Mouse (Mus musculus): ENCODE results near the gene Ltbr. TPM values are rescaled to one million over a fixed set of nuclear protein-coding genes. Genes with fewer than 3 reads are reported as not detected.
"Not testable (repeated sequence)": the region's sequence is repeated elsewhere in the genome, so short reads cannot be mapped to it uniquely, and the experiment has no call there.

Gene Ltbr
- polyA plus RNA-seq, 1 experiment from 2014 or later: 10.4 TPM

DNA sequence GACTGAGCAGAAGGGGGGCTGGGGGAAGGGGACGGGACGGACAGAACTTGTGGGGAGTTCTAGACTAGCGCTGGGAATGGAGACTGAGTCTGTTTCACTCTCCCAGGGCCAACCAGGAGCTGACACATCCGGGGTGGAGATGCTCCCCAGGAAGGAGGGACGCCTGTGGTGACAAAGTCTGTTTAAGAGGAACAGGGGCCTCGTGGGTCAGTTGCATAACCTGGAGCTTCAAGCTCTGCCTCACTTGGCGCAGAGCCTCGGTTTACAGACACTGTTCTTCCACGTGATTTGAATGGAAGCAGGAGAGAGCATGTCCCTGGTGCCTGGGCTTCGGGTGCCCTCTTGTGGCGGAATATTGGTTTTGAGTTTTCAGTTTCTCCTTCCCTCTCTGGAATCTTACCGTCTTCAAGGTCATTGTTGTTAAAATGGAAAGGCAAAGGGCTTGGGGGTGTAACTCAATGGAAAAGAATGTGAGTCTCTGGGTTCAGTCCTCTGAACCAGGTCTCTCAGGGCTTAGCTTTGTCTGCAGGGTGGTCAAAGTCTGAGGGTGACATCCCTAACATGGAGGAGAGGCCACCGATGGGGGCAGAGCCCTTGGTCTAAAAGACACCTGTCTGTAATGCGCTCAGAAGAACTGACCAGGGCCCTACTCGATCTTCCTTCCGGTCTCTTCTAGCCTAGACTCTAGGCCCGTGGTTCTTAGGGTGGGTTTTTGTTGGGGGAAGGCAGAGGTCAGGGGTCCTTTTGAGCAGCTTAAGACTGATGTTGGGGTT lies 42.0 kb downstream of the Ltbr start:
- Histone ChIP-seq H3K4me2 (ENCODE audit: low read length) (peak overlapping the region; percentile 49), H3K9me3 (ENCODE audit: control insufficient read depth, low read length) (no peaks in the 10 kb centered on the region), H3K9ac (replicated peaks; ENCODE audit: low read depth, low read length) (peak overlapping the region; percentile 25; the same call in 1 of the 2 replicates), H3K4me1 (replicated peaks; ENCODE audit: control insufficient read depth, insufficient read depth, low read length) (no peaks in the 10 kb centered on the region), H3K36me3 (ENCODE audit: control insufficient read depth, insufficient read depth) (no peaks in the 10 kb centered on the region), H3K27ac (ENCODE audit: low read length) (no peak overlapping the region), H3K27me3 (replicated peaks; ENCODE audit: control insufficient read depth, insufficient read depth, low read length) (no peaks in the 10 kb centered on the region), H3K4me3 (replicated peaks; ENCODE audit: low read length) (0 out of 2 replicates have a peak overlapping the region, but pooled peaks have one; percentile 7)
- 22% methylated on average over 17 of the region's 17 CpGs for WGBS
- peak; percentile 94 for ATAC-seq

DNA sequence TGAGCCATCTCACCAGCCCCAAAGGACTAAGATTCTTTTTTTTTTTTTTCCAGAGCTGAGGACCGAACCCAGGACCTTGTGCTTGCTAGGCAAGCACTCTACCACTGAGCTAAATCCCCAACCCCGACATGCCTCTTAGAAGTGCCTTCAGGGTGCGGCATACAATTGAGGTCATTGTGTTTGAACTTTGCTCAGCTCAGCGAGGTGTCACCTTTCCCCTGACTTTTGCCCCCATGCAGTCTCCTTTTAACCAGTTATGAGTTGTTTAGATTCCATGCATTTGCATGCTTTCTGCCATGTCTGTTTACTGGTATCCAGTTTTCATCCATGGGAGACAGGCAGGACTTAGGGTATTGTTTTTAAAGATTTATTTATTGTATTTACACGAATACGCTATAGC lies 44.9 kb downstream of the Ltbr start:
- H3K4me3 ChIP-seq (replicated peaks; ENCODE audit: low read length): no peak overlapping the region
- H3K27ac ChIP-seq (ENCODE audit: low read length): no peak overlapping the region
- no peaks in the 10 kb centered on the region for H3K27me3 ChIP-seq (replicated peaks; ENCODE audit: control insufficient read depth, insufficient read depth, low read length)
- 58% methylated on average over 6 of the region's 6 CpGs for WGBS
- no peak for ATAC-seq
- no peak overlapping the region for H3K4me2 ChIP-seq (ENCODE audit: low read length)
- H3K4me1 ChIP-seq (replicated peaks; ENCODE audit: control insufficient read depth, insufficient read depth, low read length): no peaks in the 10 kb centered on the region
- no peaks in the 10 kb centered on the region for H3K9me3 ChIP-seq (ENCODE audit: control insufficient read depth, low read length)
- H3K36me3 ChIP-seq (ENCODE audit: control insufficient read depth, insufficient read depth): no peaks in the 10 kb centered on the region
- no peak overlapping the region for H3K9ac ChIP-seq (replicated peaks; ENCODE audit: low read depth, low read length)

DNA sequence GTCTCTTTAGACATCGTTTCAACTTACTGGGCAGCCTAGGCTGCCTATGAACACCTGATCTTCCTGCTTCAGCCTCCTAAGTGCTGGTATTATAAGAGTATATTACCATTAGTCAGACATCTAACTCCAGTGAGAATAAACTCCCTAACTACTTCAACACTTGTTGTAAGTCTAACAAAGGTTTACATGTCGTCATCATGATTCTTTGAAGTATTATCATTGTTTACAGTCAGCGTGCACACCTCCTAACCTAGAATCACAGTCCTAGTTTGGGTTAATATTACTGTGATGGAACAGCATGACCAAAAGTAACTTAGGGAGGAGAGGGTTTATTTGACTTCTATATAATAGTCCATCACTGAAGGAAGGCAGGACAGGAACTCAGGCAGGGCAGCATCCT lies 46.2 kb downstream of the Ltbr start:
- H3K9me3 ChIP-seq (ENCODE audit: control insufficient read depth, low read length): no peaks in the 10 kb centered on the region
- WGBS: 92% methylated on average over 3 of the region's 3 CpGs
- no peaks in the 10 kb centered on the region for H3K4me1 ChIP-seq (replicated peaks; ENCODE audit: control insufficient read depth, insufficient read depth, low read length)
- H3K4me3 ChIP-seq (replicated peaks; ENCODE audit: low read length): no peak overlapping the region
- H3K9ac ChIP-seq (replicated peaks; ENCODE audit: low read depth, low read length): no peak overlapping the region
- no peak overlapping the region for H3K27ac ChIP-seq (ENCODE audit: low read length)
- no peak overlapping the region for H3K4me2 ChIP-seq (ENCODE audit: low read length)
- H3K36me3 ChIP-seq (ENCODE audit: control insufficient read depth, insufficient read depth): no peaks in the 10 kb centered on the region
- H3K27me3 ChIP-seq (replicated peaks; ENCODE audit: control insufficient read depth, insufficient read depth, low read length): no peaks in the 10 kb centered on the region
- no peak for ATAC-seq

DNA sequence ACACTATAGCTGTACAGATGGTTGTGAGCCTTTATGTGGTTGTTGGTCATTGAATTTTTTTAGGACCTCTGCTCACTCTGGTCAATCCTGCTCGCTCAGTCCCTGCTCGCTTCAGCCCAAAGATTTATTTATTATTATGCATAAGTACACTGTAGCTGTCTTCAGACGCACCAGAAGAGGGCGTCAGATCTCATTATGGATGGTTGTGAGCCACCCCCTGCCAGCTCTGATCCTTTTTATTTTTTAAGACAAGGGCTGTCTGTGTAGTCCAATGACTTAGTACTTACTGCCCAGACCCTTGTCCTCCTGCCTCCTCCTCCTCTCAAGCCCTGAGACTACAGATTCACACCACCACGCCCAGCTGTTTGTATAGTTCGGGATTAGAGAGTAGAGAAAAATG lies 47.1 kb downstream of the Ltbr start:
- H3K4me1 ChIP-seq (replicated peaks; ENCODE audit: control insufficient read depth, insufficient read depth, low read length); H3K9ac ChIP-seq (replicated peaks; ENCODE audit: low read depth, low read length); H3K27ac ChIP-seq (ENCODE audit: low read length); ATAC-seq; H3K36me3 ChIP-seq (ENCODE audit: control insufficient read depth, insufficient read depth); H3K9me3 ChIP-seq (ENCODE audit: control insufficient read depth, low read length); H3K4me3 ChIP-seq (replicated peaks; ENCODE audit: low read length); H3K27me3 ChIP-seq (replicated peaks; ENCODE audit: control insufficient read depth, insufficient read depth, low read length); H3K4me2 ChIP-seq (ENCODE audit: low read length): not testable (repeated sequence)
- WGBS: 54% methylated on average over 6 of the region's 6 CpGs

DNA sequence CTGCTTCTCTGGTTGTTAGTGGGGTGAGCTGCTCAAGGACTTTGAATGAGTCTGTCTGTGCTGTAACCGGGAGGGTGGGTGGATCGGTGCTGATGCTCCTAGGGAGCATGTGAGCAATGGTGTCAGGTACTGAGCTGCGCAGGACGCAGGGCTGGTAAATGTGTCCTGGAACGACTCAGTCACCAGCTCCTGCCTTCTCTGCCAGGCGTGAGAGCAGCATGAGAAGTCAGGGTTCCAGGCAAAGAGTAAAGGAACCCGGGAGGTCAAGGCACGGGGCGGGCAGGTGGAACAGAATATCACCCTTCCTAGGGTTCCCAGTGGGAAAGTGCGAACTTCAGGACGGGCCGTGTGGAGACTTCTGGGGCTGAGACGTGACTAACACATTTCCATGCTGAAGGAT lies 47.6 kb downstream of the Ltbr start:
- whole genome bisulfite sequencing: 80% methylated on average over 13 of the region's 13 CpGs
- Histone ChIP-seq H3K4me2 (ENCODE audit: low read length) (no peak overlapping the region), H3K4me1 (replicated peaks; ENCODE audit: control insufficient read depth, insufficient read depth, low read length) (no peaks in the 10 kb centered on the region), H3K9ac (replicated peaks; ENCODE audit: low read depth, low read length) (no peak overlapping the region), H3K36me3 (ENCODE audit: control insufficient read depth, insufficient read depth) (no peaks in the 10 kb centered on the region), H3K27me3 (replicated peaks; ENCODE audit: control insufficient read depth, insufficient read depth, low read length) (no peaks in the 10 kb centered on the region), H3K27ac (ENCODE audit: low read length) (no peak overlapping the region), H3K9me3 (ENCODE audit: control insufficient read depth, low read length) (no peaks in the 10 kb centered on the region), H3K4me3 (replicated peaks; ENCODE audit: low read length) (no peak overlapping the region)
- no peak for ATAC-seq

DNA sequence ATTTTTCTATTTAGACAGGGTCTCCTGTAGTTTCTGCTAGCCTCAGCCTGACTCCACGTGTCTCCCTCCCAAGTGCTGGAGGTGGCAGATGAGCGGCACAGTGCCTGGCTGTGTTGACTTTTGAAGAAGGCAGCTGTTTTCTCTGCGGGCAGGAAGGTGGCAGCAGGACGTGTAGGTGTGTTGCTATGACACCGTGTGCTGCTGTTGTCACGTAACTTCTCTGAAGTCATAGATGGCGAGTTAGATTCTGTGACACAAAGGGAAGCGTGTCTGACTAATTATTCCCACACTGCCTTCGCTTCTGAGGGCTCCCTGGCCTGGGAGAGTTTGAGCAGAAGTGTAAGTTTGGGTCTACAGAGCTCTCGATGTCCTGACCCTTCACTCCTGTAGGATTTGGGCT lies 48.4 kb downstream of the Ltbr start:
- Histone ChIP-seq H3K36me3 (ENCODE audit: control insufficient read depth, insufficient read depth) (no peaks in the 10 kb centered on the region), H3K27me3 (replicated peaks; ENCODE audit: control insufficient read depth, insufficient read depth, low read length) (no peaks in the 10 kb centered on the region), H3K9ac (replicated peaks; ENCODE audit: low read depth, low read length) (no peak overlapping the region), H3K4me3 (replicated peaks; ENCODE audit: low read length) (no peak overlapping the region), H3K27ac (ENCODE audit: low read length) (no peak overlapping the region), H3K4me1 (replicated peaks; ENCODE audit: control insufficient read depth, insufficient read depth, low read length) (no peaks in the 10 kb centered on the region), H3K4me2 (ENCODE audit: low read length) (no peak overlapping the region), H3K9me3 (ENCODE audit: control insufficient read depth, low read length) (no peaks in the 10 kb centered on the region)
- ATAC-seq: no peak
- 63% methylated on average over 10 of the region's 10 CpGs for WGBS

DNA sequence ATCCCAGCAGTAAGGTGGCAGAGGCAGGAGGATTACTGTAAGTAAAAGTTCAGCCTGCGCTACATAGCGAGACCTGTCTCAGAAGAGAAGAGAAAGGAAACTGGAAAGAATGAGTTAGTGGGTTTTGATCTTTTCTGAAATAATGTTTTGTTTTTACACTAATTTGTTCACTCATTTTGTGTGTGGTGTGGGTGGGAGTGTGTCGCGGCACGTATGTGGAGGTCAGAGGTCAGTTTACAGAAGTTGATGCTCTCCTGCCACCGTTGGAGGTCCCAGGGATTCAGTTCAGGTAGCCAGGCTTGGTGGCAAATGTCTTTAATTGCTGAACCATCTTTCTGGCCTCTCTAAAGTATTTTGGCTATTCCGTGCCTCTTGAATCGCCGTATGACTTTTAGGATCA lies 49.5 kb downstream of the Ltbr start:
- Histone ChIP-seq H3K27ac (ENCODE audit: low read length) (no peak overlapping the region), H3K9ac (replicated peaks; ENCODE audit: low read depth, low read length) (no peak overlapping the region), H3K4me2 (ENCODE audit: low read length) (no peak overlapping the region), H3K27me3 (replicated peaks; ENCODE audit: control insufficient read depth, insufficient read depth, low read length) (no peaks in the 10 kb centered on the region), H3K9me3 (ENCODE audit: control insufficient read depth, low read length) (no peaks in the 10 kb centered on the region), H3K36me3 (ENCODE audit: control insufficient read depth, insufficient read depth) (no peaks in the 10 kb centered on the region), H3K4me3 (replicated peaks; ENCODE audit: low read length) (no peak overlapping the region), H3K4me1 (replicated peaks; ENCODE audit: control insufficient read depth, insufficient read depth, low read length) (no peaks in the 10 kb centered on the region)
- 94% methylated on average over 9 of the region's 9 CpGs for WGBS
- no peak for ATAC-seq

DNA sequence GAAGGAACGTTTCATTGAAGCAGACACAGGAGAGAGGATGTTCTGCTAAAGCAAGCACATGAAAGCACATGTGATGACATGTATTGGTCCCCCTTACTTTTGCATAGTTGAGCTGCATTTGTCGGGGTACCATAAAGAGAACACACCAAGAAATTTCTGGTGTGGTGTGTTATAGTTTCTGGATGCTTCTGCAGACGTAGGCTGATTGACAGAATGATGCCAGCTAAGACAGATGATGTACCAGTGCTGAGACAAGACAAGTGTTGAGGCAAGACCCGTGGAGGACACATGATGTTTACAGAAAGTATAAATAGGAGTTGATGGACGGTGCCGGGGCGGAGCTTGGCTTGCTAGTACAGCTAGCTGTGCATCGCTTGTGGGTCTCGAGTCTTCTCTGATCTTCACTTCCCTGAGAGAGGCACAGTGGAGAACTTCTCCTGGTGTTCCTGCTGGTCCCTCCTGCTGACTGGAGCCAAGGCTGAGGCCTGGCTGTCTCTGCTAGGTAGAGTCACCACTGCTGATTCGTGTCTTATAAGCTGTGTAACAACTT lies 53.6 kb downstream of the Ltbr start:
- Histone ChIP-seq H3K27me3 (replicated peaks; ENCODE audit: control insufficient read depth, insufficient read depth, low read length) (no peaks in the 10 kb centered on the region), H3K4me3 (replicated peaks; ENCODE audit: low read length) (no peak overlapping the region), H3K4me2 (ENCODE audit: low read length) (no peak overlapping the region), H3K27ac (ENCODE audit: low read length) (no peak overlapping the region), H3K9me3 (ENCODE audit: control insufficient read depth, low read length) (no peaks in the 10 kb centered on the region), H3K36me3 (ENCODE audit: control insufficient read depth, insufficient read depth) (no peaks in the 10 kb centered on the region), H3K9ac (replicated peaks; ENCODE audit: low read depth, low read length) (no peak overlapping the region), H3K4me1 (replicated peaks; ENCODE audit: control insufficient read depth, insufficient read depth, low read length) (no peaks in the 10 kb centered on the region)
- no peak for ATAC-seq
- 80% methylated on average over 10 of the region's 10 CpGs for WGBS
